Mouse (Mus musculus) kidney, embryonic 15.5 days (tissue): Measurements from ENCODE around the gene Iqcf5. TPM values are rescaled to one million over a fixed set of nuclear protein-coding genes. Genes with fewer than 3 reads are reported as not detected.

Source experiments
- ATAC-seq: fragments of 200-750 bp; cut with Nextera tagmentation; replicated peaks from 2 replicates; pipeline ENCODE4 v1.8.0; 2017; ENCODE audit warnings: moderate TSS enrichment; ENCODE audit not compliant: low FRiP score
- H3K27ac ChIP-seq: fragments of 300-500 bp; sonication (generic); 2 replicates; pipeline ENCODE4 v1.5.1; 2015; ENCODE audit warnings: mild to moderate bottlenecking, inconsistent platforms
- H3K27me3 ChIP-seq: fragments of 300-500 bp; sonication (generic); 2 replicates; pipeline ENCODE4 v1.6.1; 2015; ENCODE audit warnings: inconsistent platforms
- H3K36me3 ChIP-seq: fragments of 300-500 bp; sonication (generic); 2 replicates; pipeline ENCODE4 v1.6.1; 2015; ENCODE audit warnings: inconsistent platforms
- H3K4me1 ChIP-seq: fragments of 300-500 bp; sonication (generic); 2 replicates; pipeline ENCODE4 v1.6.1; 2015; ENCODE audit warnings: inconsistent platforms
- H3K4me2 ChIP-seq: fragments of 300-500 bp; sonication (generic); 2 replicates; pipeline ENCODE4 v1.6.1; 2015; ENCODE audit warnings: moderate library complexity, mild to moderate bottlenecking, inconsistent platforms
- H3K4me3 ChIP-seq: fragments of 300-500 bp; sonication (generic); replicated peaks from 2 replicates; pipeline ENCODE4 v1.5.1; 2015; ENCODE audit warnings: mild to moderate bottlenecking, inconsistent platforms
- H3K9ac ChIP-seq: fragments of 300-500 bp; sonication (generic); 2 replicates; pipeline ENCODE4 v1.6.1; 2015; ENCODE audit warnings: mild to moderate bottlenecking, inconsistent platforms
- H3K9me3 ChIP-seq: fragments of 300-500 bp; sonication (generic); replicated peaks from 2 replicates; pipeline ENCODE4 v1.6.1; 2016; ENCODE audit warnings: inconsistent platforms
- WGBS: fragments of 180-500 bp; shearing (Covaris S2); methylation state at CpG from one replicate; pipeline ENCODE4 v1.1.7; 2015; ENCODE audit warnings: mixed read lengths; 5-methylcytosine and 5-hydroxymethylcytosine counted together
- polyA plus RNA-seq: library from polyadenylated mRNA; unstranded; fragments of >200 nt; fragmentation: Nextera tagmentation; extraction: Ambion mirVana; gene quantifications from 2 replicates; pipeline ENCODE4 v1.2.1, GENCODE M21; 2015

Gene Iqcf5
- polyA plus RNA-seq, 1 experiment from 2014 or later, result not detected

GRCm38 (mm10) chr9:106473753-106474105 lies 40.6 kb upstream of the Iqcf5 start:
- 74% methylated on average over 5 of the region's 5 CpGs for WGBS

GRCm38 (mm10) chr9:106474456-106474855 lies 39.9 kb upstream of the Iqcf5 start:
- Histone ChIP-seq H3K27me3 (no peaks in the 10 kb centered on the region), H3K4me2 (peak overlapping the region; percentile 39), H3K4me3 (no peak overlapping the region), H3K9me3 (no peaks in the 10 kb centered on the region), H3K4me1 (peaks cover 63% of the 10 kb centered on the region), H3K9ac (peak overlapping the region; percentile 8; the same call in 1 of the 2 replicates), H3K27ac (peak overlapping the region; percentile 19; the same call in 1 of the 2 replicates), H3K36me3 (no peaks in the 10 kb centered on the region)
- ATAC-seq, result 0 out of 2 replicates have a peak, but pooled peaks have one; percentile 5
- WGBS, result 7% methylated on average over 6 of the region's 6 CpGs

More at GRCm38 (mm10) chr9:106473753-106474105, 40.6 kb upstream of the Iqcf5 start:
- no peaks in the 10 kb centered on the region for H3K9me3 ChIP-seq
- no peaks in the 10 kb centered on the region for H3K36me3 ChIP-seq
- 0 out of 2 replicates have a peak overlapping the region, but pooled peaks have one; percentile 8 for H3K9ac ChIP-seq
- H3K4me2 ChIP-seq, result no peak overlapping the region
- no peak overlapping the region for H3K27ac ChIP-seq
- H3K4me3 ChIP-seq, result no peak overlapping the region
- peaks cover 63% of the 10 kb centered on the region for H3K4me1 ChIP-seq
- no peaks in the 10 kb centered on the region for H3K27me3 ChIP-seq
- no peak for ATAC-seq

GRCm38 (mm10) chr9:106475046-106475445 lies 39.3 kb upstream of the Iqcf5 start:
- H3K4me1 ChIP-seq, result peaks cover 63% of the 10 kb centered on the region
- ATAC-seq, result no peak
- no peaks in the 10 kb centered on the region for H3K27me3 ChIP-seq
- H3K9ac ChIP-seq, result no peak overlapping the region
- H3K36me3 ChIP-seq, result no peaks in the 10 kb centered on the region
- H3K27ac ChIP-seq, result no peak overlapping the region
- no peak overlapping the region for H3K4me3 ChIP-seq
- peak overlapping the region; percentile 39 for H3K4me2 ChIP-seq
- no peaks in the 10 kb centered on the region for H3K9me3 ChIP-seq
- WGBS, result 66% methylated on average over 7 of the region's 7 CpGs

- Histone ChIP-seq H3K4me1 (peaks cover 63% of the 10 kb centered on the region), H3K36me3 (peaks cover 5% of the 10 kb centered on the region), H3K4me3 (peak within 1 kb of the TSS; percentile 76), H3K4me2 (peak within 1 kb of the TSS; percentile 86), H3K9me3 (no peaks in the 10 kb centered on the region), H3K27ac (peak within 1 kb of the TSS; percentile 83), H3K27me3 (no peaks in the 10 kb centered on the region), H3K9ac (0 out of 2 replicates have a peak within 1 kb of the TSS, but pooled peaks have one; percentile 18)
- no peak for ATAC-seq
- WGBS, result 86% methylated on average over 10 of the region's 10 CpGs
Measured at GRCm38 (mm10) chr9:106475663-106476001, 38.7 kb upstream of the Iqcf5 start, which contains the start of gene Rrp9. TSS of gene Rrp9 (plus strand) at chr9:106475963.

- Histone ChIP-seq H3K9me3 (no peaks in the 10 kb centered on the region), H3K9ac (0 out of 2 replicates have a peak overlapping the region, but pooled peaks have one; percentile 18), H3K4me1 (peaks cover 61% of the 10 kb centered on the region), H3K36me3 (peaks cover 11% of the 10 kb centered on the region), H3K4me3 (peak overlapping the region; percentile 76), H3K27me3 (no peaks in the 10 kb centered on the region), H3K27ac (peak overlapping the region; percentile 83), H3K4me2 (peak overlapping the region; percentile 86)
- peak; percentile 41 for ATAC-seq
- WGBS, result 22% methylated on average over 16 of the region's 16 CpGs
Measured at GRCm38 (mm10) chr9:106476002-106476923, 38.1 kb upstream of the Iqcf5 start.

- ATAC-seq, result peak; percentile 98
- H3K9ac ChIP-seq, result peak within 1 kb of the TSS; percentile 65
- H3K4me3 ChIP-seq, result peak within 1 kb of the TSS; percentile 76
- 0% methylated on average over 40 of the region's 41 CpGs for WGBS
- no peaks in the 10 kb centered on the region for H3K27me3 ChIP-seq
- no peaks in the 10 kb centered on the region for H3K9me3 ChIP-seq
- H3K36me3 ChIP-seq, result peaks cover 16% of the 10 kb centered on the region
- peak within 1 kb of the TSS; percentile 86 for H3K4me2 ChIP-seq
- H3K4me1 ChIP-seq, result peaks cover 53% of the 10 kb centered on the region
- H3K27ac ChIP-seq, result peak within 1 kb of the TSS; percentile 83
Measured at GRCm38 (mm10) chr9:106476924-106477484, 37.4 kb upstream of the Iqcf5 start, which contains the start of gene Parp3. TSS of gene Parp3 (minus strand) at chr9:106476949.

- Histone ChIP-seq H3K9me3 (no peaks in the 10 kb centered on the region), H3K4me1 (peaks cover 47% of the 10 kb centered on the region), H3K9ac (peak overlapping the region; percentile 65), H3K36me3 (peaks cover 22% of the 10 kb centered on the region), H3K27ac (0 out of 2 replicates have a peak overlapping the region, but pooled peaks have one; percentile 16), H3K4me2 (peak overlapping the region; percentile 86), H3K27me3 (no peaks in the 10 kb centered on the region), H3K4me3 (peak overlapping the region; percentile 76)
- ATAC-seq, result no peak
- WGBS, result 3% methylated on average over 16 of the region's 16 CpGs
Measured at GRCm38 (mm10) chr9:106477649-106478048, 36.7 kb upstream of the Iqcf5 start.

GRCm38 (mm10) chr9:106478101-106478500 lies 36.3 kb upstream of the Iqcf5 start:
- H3K27me3 ChIP-seq, result no peaks in the 10 kb centered on the region
- H3K4me1 ChIP-seq, result peaks cover 45% of the 10 kb centered on the region
- no peaks in the 10 kb centered on the region for H3K9me3 ChIP-seq
- 73% methylated on average over 9 of the region's 9 CpGs for WGBS
- H3K27ac ChIP-seq, result no peak overlapping the region
- no peak for ATAC-seq
- H3K4me3 ChIP-seq, result peak overlapping the region; percentile 76
- peak overlapping the region; percentile 86 for H3K4me2 ChIP-seq
- H3K9ac ChIP-seq, result peak overlapping the region; percentile 65
- peaks cover 27% of the 10 kb centered on the region for H3K36me3 ChIP-seq

- Histone ChIP-seq H3K9ac (no peak overlapping the region), H3K4me3 (no peak overlapping the region), H3K27me3 (no peaks in the 10 kb centered on the region), H3K9me3 (no peaks in the 10 kb centered on the region), H3K36me3 (peaks cover 51% of the 10 kb centered on the region), H3K4me1 (peaks cover 21% of the 10 kb centered on the region), H3K4me2 (no peak overlapping the region), H3K27ac (no peak overlapping the region)
- ATAC-seq, result no peak
- WGBS, result 92% methylated on average over 7 of the region's 7 CpGs
Measured at GRCm38 (mm10) chr9:106480541-106480940, 33.8 kb upstream of the Iqcf5 start.

- no peaks in the 10 kb centered on the region for H3K9me3 ChIP-seq
- H3K4me2 ChIP-seq, result no peak overlapping the region
- peaks cover 56% of the 10 kb centered on the region for H3K36me3 ChIP-seq
- H3K27ac ChIP-seq, result no peak overlapping the region
- 87% methylated on average over 15 of the region's 15 CpGs for WGBS
- H3K4me3 ChIP-seq, result no peak overlapping the region
- peaks cover 16% of the 10 kb centered on the region for H3K4me1 ChIP-seq
- H3K9ac ChIP-seq, result no peak overlapping the region
- ATAC-seq, result no peak
- H3K27me3 ChIP-seq, result no peaks in the 10 kb centered on the region
Measured at GRCm38 (mm10) chr9:106481075-106481474, 33.3 kb upstream of the Iqcf5 start.

GRCm38 (mm10) chr9:106481676-106482075 lies 32.7 kb upstream of the Iqcf5 start:
- Histone ChIP-seq H3K9ac (no peak overlapping the region), H3K4me3 (no peak overlapping the region), H3K4me1 (peaks cover 10% of the 10 kb centered on the region), H3K27me3 (no peaks in the 10 kb centered on the region), H3K9me3 (no peaks in the 10 kb centered on the region), H3K36me3 (peaks cover 62% of the 10 kb centered on the region), H3K27ac (no peak overlapping the region), H3K4me2 (no peak overlapping the region)
- ATAC-seq, result no peak
- 92% methylated on average over 13 of the region's 13 CpGs for WGBS

GRCm38 (mm10) chr9:106482578-106483115 lies 31.7 kb upstream of the Iqcf5 start:
- H3K27ac ChIP-seq, result no peak overlapping the region

More at GRCm38 (mm10) chr9:106482578-106483115, 31.7 kb upstream of the Iqcf5 start:
- no peaks in the 10 kb centered on the region for H3K27me3 ChIP-seq
- WGBS, result 86% methylated on average over 17 of the region's 17 CpGs
- peaks cover 7% of the 10 kb centered on the region for H3K4me1 ChIP-seq
- H3K9ac ChIP-seq, result no peak overlapping the region
- no peak overlapping the region for H3K4me3 ChIP-seq
- H3K36me3 ChIP-seq, result peaks cover 62% of the 10 kb centered on the region
- ATAC-seq, result no peak
- H3K9me3 ChIP-seq, result no peaks in the 10 kb centered on the region
- no peak overlapping the region for H3K4me2 ChIP-seq
